Mouse (Mus musculus): ENCODE measurements around the gene Zfp385c. TPM values are rescaled to one million over a fixed set of nuclear protein-coding genes. Genes with fewer than 3 reads are reported as not detected.

Gene Zfp385c
- 0.20 and 0.27 TPM in 2 replicates for polyA plus RNA-seq (2016; fragmentation: Nextera tagmentation; extraction: Ambion mirVana)

GRCm38 (mm10) chr11:100692164-100692616, at the start of gene Zfp385c:
Zfp385c (minus strand) TSS chr11:100692455.
- no peak for ATAC-seq (ENCODE audit: low FRiP score, low read depth)
- peaks cover 32% of the 10 kb centered on the region for H3K27me3 ChIP-seq (replicated peaks)
- H3K9me3 ChIP-seq: no peaks in the 10 kb centered on the region
- H3K4me3 ChIP-seq: peak within 1 kb of the TSS; percentile 5; the same call in 1 of the 2 replicates
- no peaks in the 10 kb centered on the region for H3K36me3 ChIP-seq
- peaks cover 9% of the 10 kb centered on the region for H3K4me1 ChIP-seq
- H3K9ac ChIP-seq: 0 out of 2 replicates have a peak within 1 kb of the TSS, but pooled peaks have one; percentile 26
- H3K4me2 ChIP-seq (replicated peaks): peak within 1 kb of the TSS; percentile 56
- no peak within 1 kb of the TSS for H3K27ac ChIP-seq
- 2% methylated on average over 23 of the region's 23 CpGs for WGBS

- Histone ChIP-seq H3K36me3 (no peaks in the 10 kb centered on the region), H3K9ac (no peak overlapping the region), H3K4me1 (peaks cover 16% of the 10 kb centered on the region), H3K4me3 (no peak overlapping the region), H3K27me3 (replicated peaks) (no peaks in the 10 kb centered on the region), H3K4me2 (replicated peaks) (no peak overlapping the region), H3K27ac (no peak overlapping the region), H3K9me3 (no peaks in the 10 kb centered on the region)
- ATAC-seq (ENCODE audit: low FRiP score, low read depth): no peak
- 75% methylated on average over 6 of the region's 6 CpGs for WGBS
Measured at GRCm38 (mm10) chr11:100741348-100741747, 49.1 kb upstream of the Zfp385c start.

DNA sequence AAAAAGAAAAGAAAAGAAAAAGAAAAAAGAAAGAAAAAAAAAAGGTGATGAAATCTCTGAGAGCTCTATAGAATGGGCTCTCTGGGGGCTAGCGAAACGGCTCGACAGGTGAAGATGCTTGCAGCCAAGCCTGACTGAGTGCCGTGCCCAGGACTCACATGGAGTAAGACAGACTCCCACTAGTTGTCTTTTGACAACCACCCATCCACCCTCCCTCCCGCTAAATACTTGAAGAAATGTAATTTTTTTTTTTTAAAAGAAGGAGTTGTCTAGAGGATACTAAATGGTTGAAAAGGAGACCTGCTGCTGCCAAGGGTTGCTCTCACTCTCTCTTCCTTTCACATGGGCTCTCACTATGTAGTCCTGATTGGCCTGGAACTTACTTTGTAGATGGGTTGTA, 46.5 kb upstream of the Zfp385c start:
- Histone ChIP-seq H3K27me3 (replicated peaks) (no peaks in the 10 kb centered on the region), H3K4me1 (peaks cover 24% of the 10 kb centered on the region), H3K4me2 (replicated peaks) (peak overlapping the region; percentile 94), H3K9me3 (no peaks in the 10 kb centered on the region), H3K27ac (no peak overlapping the region), H3K9ac (peak overlapping the region; percentile 45; the same call in 1 of the 2 replicates), H3K4me3 (peak overlapping the region; percentile 86; the same call in 1 of the 2 replicates), H3K36me3 (no peaks in the 10 kb centered on the region)
- 22% methylated on average over 5 of the region's 5 CpGs for WGBS
- ATAC-seq (ENCODE audit: low FRiP score, low read depth): no peak

DNA sequence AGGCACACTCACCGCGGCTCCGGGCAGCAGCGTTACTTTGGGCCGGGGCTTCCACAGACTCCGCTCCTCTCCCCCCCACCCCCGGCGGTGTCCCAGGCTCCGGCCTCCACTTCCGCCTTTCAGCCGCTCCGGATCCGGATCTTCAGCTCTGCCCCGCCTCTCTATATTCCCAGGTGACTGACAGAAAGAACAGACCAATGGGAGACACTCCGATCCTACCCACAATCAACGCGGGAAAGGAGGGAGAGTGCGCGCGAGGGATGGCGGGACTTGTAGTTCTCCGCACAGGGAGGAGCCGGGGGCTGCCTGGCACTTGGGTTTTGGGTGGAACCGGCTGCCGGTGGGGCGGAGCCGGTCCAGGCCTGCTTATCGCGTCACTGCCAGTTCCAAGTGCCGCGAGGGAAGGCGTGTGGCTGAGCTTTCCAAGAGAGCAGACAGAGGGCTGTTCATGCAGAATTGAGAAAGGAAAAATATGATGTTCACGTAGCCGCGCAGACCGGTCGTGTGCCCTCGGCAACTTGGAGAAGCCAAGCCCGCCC, 45.9 kb upstream of the Zfp385c start, which contains the start of gene Rab5c:
Gene Rab5c, minus strand, starts transcription at position 150 of the 539 bp plus-strand sequence.
- Histone ChIP-seq H3K9me3 (no peaks in the 10 kb centered on the region), H3K27me3 (replicated peaks) (no peaks in the 10 kb centered on the region), H3K36me3 (peaks cover 2% of the 10 kb centered on the region; the same call in 1 of the 2 replicates), H3K4me3 (peak within 1 kb of the TSS; percentile 86), H3K27ac (no peak within 1 kb of the TSS), H3K4me2 (replicated peaks) (peak within 1 kb of the TSS; percentile 94), H3K4me1 (peaks cover 24% of the 10 kb centered on the region), H3K9ac (peak within 1 kb of the TSS; percentile 90)
- peak; percentile 98 for ATAC-seq (ENCODE audit: low FRiP score, low read depth)
- WGBS: under 1% methylated on average over 39 of the region's 39 CpGs

DNA sequence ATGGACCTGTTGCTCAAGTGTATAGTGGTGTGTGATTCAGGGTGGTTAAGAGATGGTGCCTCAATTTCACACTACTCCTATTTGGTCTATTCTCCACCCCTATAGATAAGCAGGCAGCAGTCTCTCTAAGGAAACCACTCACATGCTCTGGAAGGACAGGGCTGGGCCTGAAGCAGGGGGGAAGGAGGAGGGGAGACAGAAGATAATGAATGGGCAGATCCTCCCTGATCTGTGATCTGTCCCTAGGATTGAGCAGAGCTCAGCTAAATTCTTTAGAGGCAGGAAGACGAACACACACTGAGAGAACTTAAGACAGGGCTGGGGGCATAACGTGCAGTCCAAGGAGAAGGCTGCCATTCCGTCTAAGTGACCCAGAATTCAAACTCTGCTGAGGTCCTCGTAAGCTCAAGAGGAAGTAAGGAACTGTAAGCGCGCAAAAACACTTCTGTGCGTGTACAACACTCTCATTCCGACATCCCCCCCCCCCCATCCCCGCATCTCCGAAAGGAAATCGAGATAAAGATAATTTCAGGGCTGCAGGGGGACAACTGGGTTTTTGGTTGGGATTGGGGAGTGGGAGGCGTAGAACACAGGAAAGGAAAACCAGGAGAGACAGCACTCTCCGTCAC, 45.0 kb upstream of the Zfp385c start:
- 2% methylated on average over 13 of the region's 13 CpGs for WGBS
- H3K36me3 ChIP-seq: peaks cover 11% of the 10 kb centered on the region; the same call in 1 of the 2 replicates
- H3K9ac ChIP-seq: peak overlapping the region; percentile 90
- peak overlapping the region; percentile 94 for H3K4me2 ChIP-seq (replicated peaks)
- H3K4me3 ChIP-seq: peak overlapping the region; percentile 86
- no peaks in the 10 kb centered on the region for H3K27me3 ChIP-seq (replicated peaks)
- peaks cover 24% of the 10 kb centered on the region for H3K4me1 ChIP-seq
- no peak overlapping the region for H3K27ac ChIP-seq
- no peaks in the 10 kb centered on the region for H3K9me3 ChIP-seq
- no peak for ATAC-seq (ENCODE audit: low FRiP score, low read depth)

DNA sequence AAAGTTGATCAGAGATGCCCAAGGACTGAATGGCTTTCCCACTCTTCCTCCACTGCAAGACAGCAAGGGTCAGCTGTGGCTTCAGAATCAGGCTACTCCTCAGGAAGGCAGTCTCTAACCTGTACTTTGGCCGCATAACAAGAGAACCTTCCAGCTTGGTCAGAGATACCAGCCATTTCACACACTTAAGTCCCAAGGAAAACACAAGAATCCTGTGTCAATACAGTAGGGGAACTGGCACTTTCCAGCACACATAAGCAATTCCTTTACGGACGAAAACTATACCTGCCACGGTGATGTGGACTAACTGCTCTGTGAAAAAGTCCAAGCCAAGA, 44.5 kb upstream of the Zfp385c start:
- H3K9ac ChIP-seq: peak overlapping the region; percentile 90
- peaks cover 24% of the 10 kb centered on the region for H3K4me1 ChIP-seq
- H3K27ac ChIP-seq: no peak overlapping the region
- 80% methylated on average over 4 of the region's 4 CpGs for WGBS
- no peaks in the 10 kb centered on the region for H3K27me3 ChIP-seq (replicated peaks)
- no peaks in the 10 kb centered on the region for H3K9me3 ChIP-seq
- peak overlapping the region; percentile 86 for H3K4me3 ChIP-seq
- H3K36me3 ChIP-seq: peaks cover 12% of the 10 kb centered on the region; the same call in 1 of the 2 replicates
- no peak for ATAC-seq (ENCODE audit: low FRiP score, low read depth)
- H3K4me2 ChIP-seq (replicated peaks): peak overlapping the region; percentile 94

- H3K27me3 ChIP-seq (replicated peaks): no peaks in the 10 kb centered on the region
- peaks cover 24% of the 10 kb centered on the region for H3K4me1 ChIP-seq
- no peak overlapping the region for H3K4me3 ChIP-seq
- no peak for ATAC-seq (ENCODE audit: low FRiP score, low read depth)
- H3K4me2 ChIP-seq (replicated peaks): peak overlapping the region; percentile 94
- H3K9ac ChIP-seq: 0 out of 2 replicates have a peak overlapping the region, but pooled peaks have one; percentile 17
- H3K27ac ChIP-seq: no peak overlapping the region
- no peaks in the 10 kb centered on the region for H3K9me3 ChIP-seq
- whole genome bisulfite sequencing: 82% methylated on average over 14 of the region's 14 CpGs
- H3K36me3 ChIP-seq: peaks cover 12% of the 10 kb centered on the region; the same call in 1 of the 2 replicates
Measured at GRCm38 (mm10) chr11:100735954-100736745, 43.9 kb upstream of the Zfp385c start.

GRCm38 (mm10) chr11:100735134-100735865, 43.0 kb upstream of the Zfp385c start:
- no peak for ATAC-seq (ENCODE audit: low FRiP score, low read depth)
- Histone ChIP-seq H3K4me3 (no peak overlapping the region), H3K27me3 (replicated peaks) (no peaks in the 10 kb centered on the region), H3K27ac (no peak overlapping the region), H3K9ac (no peak overlapping the region), H3K4me1 (peaks cover 24% of the 10 kb centered on the region), H3K9me3 (no peaks in the 10 kb centered on the region), H3K36me3 (peaks cover 16% of the 10 kb centered on the region; the same call in 1 of the 2 replicates), H3K4me2 (replicated peaks) (peak overlapping the region; percentile 18)
- 90% methylated on average over 9 of the region's 9 CpGs for WGBS

GRCm38 (mm10) chr11:100730477-100731205, 38.4 kb upstream of the Zfp385c start:
- Histone ChIP-seq H3K27ac (no peak overlapping the region), H3K4me1 (0 out of 2 replicates have a peak, but pooled peaks cover 1% of the 10 kb centered on the region), H3K9ac (0 out of 2 replicates have a peak overlapping the region, but pooled peaks have one; percentile 8), H3K4me2 (replicated peaks) (no peak overlapping the region), H3K9me3 (no peaks in the 10 kb centered on the region), H3K27me3 (replicated peaks) (no peaks in the 10 kb centered on the region), H3K4me3 (no peak overlapping the region), H3K36me3 (peaks cover 31% of the 10 kb centered on the region)
- WGBS: 91% methylated on average over 6 of the region's 6 CpGs
- no peak for ATAC-seq (ENCODE audit: low FRiP score, low read depth)

- Histone ChIP-seq H3K4me3 (no peak overlapping the region), H3K27me3 (replicated peaks) (no peaks in the 10 kb centered on the region), H3K27ac (no peak overlapping the region), H3K4me1 (no peaks in the 10 kb centered on the region), H3K4me2 (replicated peaks) (no peak overlapping the region), H3K36me3 (peaks cover 31% of the 10 kb centered on the region), H3K9me3 (no peaks in the 10 kb centered on the region), H3K9ac (no peak overlapping the region)
- 87% methylated on average over 4 of the region's 4 CpGs for whole genome bisulfite sequencing
- ATAC-seq (ENCODE audit: low FRiP score, low read depth): no peak
Measured at GRCm38 (mm10) chr11:100729976-100730375, 37.7 kb upstream of the Zfp385c start.

GRCm38 (mm10) chr11:100728601-100729000, 36.3 kb upstream of the Zfp385c start:
- Histone ChIP-seq H3K9ac (no peak overlapping the region), H3K36me3 (peaks cover 31% of the 10 kb centered on the region), H3K27ac (no peak overlapping the region), H3K27me3 (replicated peaks) (no peaks in the 10 kb centered on the region), H3K4me3 (no peak overlapping the region), H3K9me3 (no peaks in the 10 kb centered on the region), H3K4me2 (replicated peaks) (no peak overlapping the region), H3K4me1 (0 out of 2 replicates have a peak, but pooled peaks cover 5% of the 10 kb centered on the region)
- no peak for ATAC-seq (ENCODE audit: low FRiP score, low read depth)
- WGBS: 91% methylated on average over 6 of the region's 6 CpGs

All from neural tube, embryonic 12.5 days (tissue).